Mouse (Mus musculus) layer of hippocampus, adult 18-20 months (tissue): ENCODE measurements at regions not wholly inside any gene's neighbourhood (a gene's known extent, or its start where the extent isn't known, plus 50 kb on each side); places are given as distances from the start of the nearest gene placed in this dataset.

Source experiments
- DNase-seq, 2 experiments: peaks; one replicate each; pipeline ENCODE4 v3.0.0; 2022; ENCODE audit warnings: low spot score in 2 of 2

DNA sequence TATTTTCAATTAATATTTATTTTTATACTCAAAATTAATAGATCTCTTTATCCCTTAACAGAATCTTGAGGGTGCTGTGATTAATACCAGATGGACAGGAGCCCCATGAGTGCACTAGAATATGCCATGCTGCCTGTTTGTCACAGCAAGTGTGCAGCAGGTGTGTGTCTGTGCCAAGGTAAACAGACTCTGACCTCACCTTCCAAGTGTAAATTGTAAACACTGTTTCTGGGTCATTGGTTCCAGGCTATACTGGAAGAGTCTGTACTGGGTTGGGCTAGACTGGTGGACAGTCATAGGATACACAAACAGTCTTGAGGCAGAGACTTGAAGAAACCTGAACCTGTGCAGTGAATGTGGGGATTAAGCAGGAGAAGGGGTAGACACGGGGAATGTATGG, 422.2 kb downstream of the Gm21833 start:
- no peak for DNase-seq

- peak in 1 of 2 experiments; percentile 7 for DNase-seq
These were observed 426.0 kb downstream of the Gm21833 start for GRCm38 (mm10) chr16:83254183-83254582.

DNA sequence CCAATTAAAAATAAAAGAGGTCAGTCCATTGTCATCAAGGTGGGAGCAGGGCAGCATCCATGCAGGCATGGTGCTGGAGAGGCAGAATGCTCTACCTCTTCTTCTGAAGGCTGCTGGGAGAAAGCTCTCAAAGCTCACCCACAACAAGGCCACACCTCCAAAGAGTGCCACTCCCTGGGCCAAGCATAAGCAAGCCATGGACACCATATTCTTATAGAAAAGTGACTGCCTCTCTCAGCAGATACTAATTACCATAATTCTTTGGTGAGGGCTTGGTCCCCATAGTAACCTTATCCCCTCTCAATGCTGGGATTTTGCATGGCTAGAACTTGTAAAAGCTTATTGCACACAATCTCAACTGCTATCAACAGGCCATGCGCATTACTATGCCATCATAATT, 443.7 kb downstream of the Gm21833 start:
- no peak for DNase-seq

DNA sequence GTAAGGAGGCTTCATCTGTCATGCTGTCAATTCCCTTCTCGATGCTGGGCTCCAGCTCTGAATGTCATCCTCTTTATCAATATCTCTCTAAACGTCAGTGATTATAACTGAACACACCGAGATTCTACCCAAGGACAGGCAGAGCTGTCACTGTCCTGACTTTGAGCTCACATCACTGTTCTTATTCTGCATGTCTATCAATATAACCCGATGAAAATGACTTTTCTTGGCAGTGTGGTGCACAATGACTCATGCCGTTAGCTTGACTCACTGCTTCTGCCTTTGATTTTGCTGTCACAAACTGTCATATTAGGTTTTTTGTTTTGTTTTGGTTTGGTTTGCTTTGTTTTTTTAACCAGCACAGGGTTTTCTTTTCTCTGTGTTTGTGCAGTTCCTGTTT, 488.1 kb downstream of the Gm21833 start:
- DNase-seq = peak; percentile 33 to 69

GRCm38 (mm10) chr16:83326826-83327225, 498.6 kb downstream of the Gm21833 start:
- no peak for DNase-seq

DNA sequence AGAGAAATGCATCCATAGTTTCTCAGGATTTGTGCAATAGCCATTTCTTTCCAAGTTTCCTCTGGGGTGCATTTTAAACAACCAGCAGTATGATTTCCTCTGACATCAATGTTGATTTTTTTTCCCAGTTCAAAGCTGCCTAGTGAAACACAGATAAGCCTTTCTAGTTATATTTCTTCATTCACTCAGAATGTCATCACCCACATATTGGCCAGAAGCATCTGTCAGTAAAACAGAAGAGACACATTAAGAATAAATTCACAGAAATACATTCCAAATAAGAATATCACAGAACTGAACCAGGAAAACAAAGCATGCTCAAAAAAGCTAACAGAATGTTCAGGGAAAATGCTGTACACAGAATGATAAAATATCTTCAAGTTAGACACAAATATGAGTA, 522.9 kb downstream of the Gm21833 start:
- peak in 1 of 2 experiments; percentile 28 for DNase-seq

GRCm38 (mm10) chr16:83394581-83394980, 566.4 kb downstream of the Gm21833 start:
- DNase-seq = no peak

- DNase-seq = peak; percentile 32 to 72
These were observed 592.5 kb downstream of the Gm21833 start for GRCm38 (mm10) chr16:83420676-83421075.

GRCm38 (mm10) chr16:83423096-83423495, 594.9 kb downstream of the Gm21833 start:
- no peak for DNase-seq
